Mouse (Mus musculus): ENCODE results near the gene Gpsm3. TPM values are rescaled to one million over a fixed set of nuclear protein-coding genes. Genes with fewer than 3 reads are reported as not detected.

The Gpsm3 gene
- polyA plus RNA-seq, 1 experiment from 2014 or later, result 4.8 TPM

- WGBS, result 17% methylated on average over 24 of the region's 24 CpGs
- peak overlapping the region; percentile 99 for H3K4me3 ChIP-seq (ENCODE audit: low read depth, low read length)
- DNase-seq (ENCODE audit: low spot score, missing footprints) (no peak), ATAC-seq (ENCODE audit: low FRiP score) (no peak)
- no peaks in the 10 kb centered on the region for H3K27me3 ChIP-seq (ENCODE audit: control insufficient read depth, insufficient read depth, low read length)
- H3K9ac ChIP-seq (ENCODE audit: low read length), result peak overlapping the region; percentile 96
- H3K36me3 ChIP-seq (ENCODE audit: control insufficient read depth, insufficient read depth, low read length), result peaks cover 7% of the 10 kb centered on the region
- H3K27ac ChIP-seq (ENCODE audit: low read depth, low read length), result peak overlapping the region; percentile 88
- peak overlapping the region; percentile 97 for H3K4me2 ChIP-seq
- no peaks in the 10 kb centered on the region for H3K9me3 ChIP-seq (ENCODE audit: control insufficient read depth, low read length)
- peaks cover 26% of the 10 kb centered on the region for H3K4me1 ChIP-seq (ENCODE audit: control insufficient read depth, insufficient read depth, low read length)
Observed at GRCm38 (mm10) chr17:34604511-34605237, 15.1 kb downstream of the Gpsm3 start.

- peak; percentile 51 for ATAC-seq (ENCODE audit: low FRiP score)
- Histone ChIP-seq H3K9me3 (ENCODE audit: control insufficient read depth, low read length) (no peaks in the 10 kb centered on the region), H3K4me1 (ENCODE audit: control insufficient read depth, insufficient read depth, low read length) (peaks cover 26% of the 10 kb centered on the region), H3K4me3 (ENCODE audit: low read depth, low read length) (peak overlapping the region; percentile 99), H3K9ac (ENCODE audit: low read length) (peak overlapping the region; percentile 96), H3K27me3 (ENCODE audit: control insufficient read depth, insufficient read depth, low read length) (no peaks in the 10 kb centered on the region), H3K27ac (ENCODE audit: low read depth, low read length) (peak overlapping the region; percentile 88), H3K4me2 (peak overlapping the region; percentile 97), H3K36me3 (ENCODE audit: control insufficient read depth, insufficient read depth, low read length) (peaks cover 3% of the 10 kb centered on the region)
- peak; percentile 99 for DNase-seq (ENCODE audit: low spot score, missing footprints)
- under 1% methylated on average over 29 of the region's 30 CpGs for WGBS
Observed at GRCm38 (mm10) chr17:34605609-34606008, 16.0 kb downstream of the Gpsm3 start.

GRCm38 (mm10) chr17:34606186-34607039 is 16.8 kb downstream of the Gpsm3 start:
- WGBS, result 19% methylated on average over 30 of the region's 32 CpGs
- DNase-seq (ENCODE audit: low spot score, missing footprints) (no peak), ATAC-seq (ENCODE audit: low FRiP score) (no peak)
- Histone ChIP-seq H3K27me3 (ENCODE audit: control insufficient read depth, insufficient read depth, low read length) (no peaks in the 10 kb centered on the region), H3K27ac (ENCODE audit: low read depth, low read length) (peak overlapping the region; percentile 88), H3K9ac (ENCODE audit: low read length) (peak overlapping the region; percentile 96), H3K4me2 (peak overlapping the region; percentile 97), H3K9me3 (ENCODE audit: control insufficient read depth, low read length) (no peaks in the 10 kb centered on the region), H3K36me3 (ENCODE audit: control insufficient read depth, insufficient read depth, low read length) (peaks cover 5% of the 10 kb centered on the region; the same call in 1 of the 2 replicates), H3K4me1 (ENCODE audit: control insufficient read depth, insufficient read depth, low read length) (peaks cover 26% of the 10 kb centered on the region), H3K4me3 (ENCODE audit: low read depth, low read length) (peak overlapping the region; percentile 99)

GRCm38 (mm10) chr17:34607997-34608396 is 18.4 kb downstream of the Gpsm3 start:
- H3K4me3 ChIP-seq (ENCODE audit: low read depth, low read length), result no peak overlapping the region
- no peaks in the 10 kb centered on the region for H3K9me3 ChIP-seq (ENCODE audit: control insufficient read depth, low read length)
- no peak for ATAC-seq (ENCODE audit: low FRiP score)
- H3K4me1 ChIP-seq (ENCODE audit: control insufficient read depth, insufficient read depth, low read length), result peaks cover 18% of the 10 kb centered on the region
- H3K9ac ChIP-seq (ENCODE audit: low read length), result no peak overlapping the region
- no peaks in the 10 kb centered on the region for H3K27me3 ChIP-seq (ENCODE audit: control insufficient read depth, insufficient read depth, low read length)
- no peak overlapping the region for H3K4me2 ChIP-seq
- H3K36me3 ChIP-seq (ENCODE audit: control insufficient read depth, insufficient read depth, low read length), result peaks cover 17% of the 10 kb centered on the region
- H3K27ac ChIP-seq (ENCODE audit: low read depth, low read length), result no peak overlapping the region
- DNase-seq (ENCODE audit: low spot score, missing footprints), result no peak
- 92% methylated on average over 7 of the region's 7 CpGs for WGBS

- Histone ChIP-seq H3K27me3 (ENCODE audit: control insufficient read depth, insufficient read depth, low read length) (no peaks in the 10 kb centered on the region), H3K27ac (ENCODE audit: low read depth, low read length) (no peak overlapping the region), H3K4me2 (no peak overlapping the region), H3K9ac (ENCODE audit: low read length) (no peak overlapping the region), H3K4me1 (ENCODE audit: control insufficient read depth, insufficient read depth, low read length) (peaks cover 9% of the 10 kb centered on the region), H3K9me3 (ENCODE audit: control insufficient read depth, low read length) (no peaks in the 10 kb centered on the region), H3K4me3 (ENCODE audit: low read depth, low read length) (no peak overlapping the region), H3K36me3 (ENCODE audit: control insufficient read depth, insufficient read depth, low read length) (peaks cover 19% of the 10 kb centered on the region)
- ATAC-seq (ENCODE audit: low FRiP score), result no peak
- DNase-seq (ENCODE audit: low spot score, missing footprints), result no peak
- WGBS, result 93% methylated on average over 8 of the region's 8 CpGs
Observed at GRCm38 (mm10) chr17:34611050-34611449, 21.4 kb downstream of the Gpsm3 start.

GRCm38 (mm10) chr17:34613054-34613645 is 23.5 kb downstream of the Gpsm3 start:
- H3K9ac ChIP-seq (ENCODE audit: low read length), result no peak overlapping the region
- no peaks in the 10 kb centered on the region for H3K4me1 ChIP-seq (ENCODE audit: control insufficient read depth, insufficient read depth, low read length)
- no peaks in the 10 kb centered on the region for H3K27me3 ChIP-seq (ENCODE audit: control insufficient read depth, insufficient read depth, low read length)
- ATAC-seq (ENCODE audit: low FRiP score) (no peak), DNase-seq (ENCODE audit: low spot score, missing footprints) (no peak)
- no peaks in the 10 kb centered on the region for H3K9me3 ChIP-seq (ENCODE audit: control insufficient read depth, low read length)
- no peak overlapping the region for H3K4me3 ChIP-seq (ENCODE audit: low read depth, low read length)
- H3K27ac ChIP-seq (ENCODE audit: low read depth, low read length), result no peak overlapping the region
- peaks cover 19% of the 10 kb centered on the region for H3K36me3 ChIP-seq (ENCODE audit: control insufficient read depth, insufficient read depth, low read length)
- no peak overlapping the region for H3K4me2 ChIP-seq
- 93% methylated on average over 11 of the region's 11 CpGs for WGBS

- WGBS, result 92% methylated on average over 10 of the region's 10 CpGs
- no peak overlapping the region for H3K9ac ChIP-seq (ENCODE audit: low read length)
- H3K4me2 ChIP-seq, result no peak overlapping the region
- no peaks in the 10 kb centered on the region for H3K27me3 ChIP-seq (ENCODE audit: control insufficient read depth, insufficient read depth, low read length)
- DNase-seq (ENCODE audit: low spot score, missing footprints) (no peak), ATAC-seq (ENCODE audit: low FRiP score) (no peak)
- no peak overlapping the region for H3K4me3 ChIP-seq (ENCODE audit: low read depth, low read length)
- no peaks in the 10 kb centered on the region for H3K9me3 ChIP-seq (ENCODE audit: control insufficient read depth, low read length)
- H3K27ac ChIP-seq (ENCODE audit: low read depth, low read length), result no peak overlapping the region
- peaks cover 19% of the 10 kb centered on the region for H3K36me3 ChIP-seq (ENCODE audit: control insufficient read depth, insufficient read depth, low read length)
- no peaks in the 10 kb centered on the region for H3K4me1 ChIP-seq (ENCODE audit: control insufficient read depth, insufficient read depth, low read length)
Observed at GRCm38 (mm10) chr17:34613830-34614229, 24.2 kb downstream of the Gpsm3 start.

- 62% methylated on average over 6 of the region's 6 CpGs for WGBS
- Histone ChIP-seq H3K27ac (ENCODE audit: low read depth, low read length) (no peak within 1 kb of the TSS), H3K9me3 (ENCODE audit: control insufficient read depth, low read length) (no peaks in the 10 kb centered on the region), H3K4me1 (ENCODE audit: control insufficient read depth, insufficient read depth, low read length) (no peaks in the 10 kb centered on the region), H3K27me3 (ENCODE audit: control insufficient read depth, insufficient read depth, low read length) (no peaks in the 10 kb centered on the region), H3K9ac (ENCODE audit: low read length) (no peak within 1 kb of the TSS; the same call in 1 of the 2 replicates), H3K36me3 (ENCODE audit: control insufficient read depth, insufficient read depth, low read length) (peaks cover 17% of the 10 kb centered on the region), H3K4me3 (ENCODE audit: low read depth, low read length) (no peak within 1 kb of the TSS), H3K4me2 (no peak within 1 kb of the TSS)
- no peak for ATAC-seq (ENCODE audit: low FRiP score)
- DNase-seq (ENCODE audit: low spot score, missing footprints), result no peak
Observed at GRCm38 (mm10) chr17:34615871-34616270, 26.3 kb downstream of the Gpsm3 start, which contains the start of gene Egfl8. Egfl8 (minus strand) TSS chr17:34615971.
